Mouse (Mus musculus): ENCODE data around the gene Capn2.

DNA sequence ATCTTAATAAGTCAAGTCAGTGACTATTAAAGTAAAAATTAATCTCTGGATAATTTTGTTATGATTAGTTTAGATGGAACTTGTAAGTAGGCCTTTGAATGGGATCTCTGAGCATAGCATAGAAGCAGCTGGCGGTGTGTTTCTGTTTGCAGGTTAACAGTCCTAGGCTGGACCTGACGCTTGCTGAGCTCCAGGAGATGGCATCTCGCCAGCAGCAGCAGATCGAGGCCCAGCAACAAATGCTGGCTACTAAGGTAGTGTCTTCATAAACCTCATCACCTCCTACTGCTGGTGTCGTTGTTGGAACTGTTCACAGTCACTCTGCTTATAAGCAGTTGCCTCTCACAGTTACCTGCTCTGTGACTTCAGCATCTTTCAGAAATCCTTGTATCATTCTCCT, 80.7 kb downstream of the Capn2 start:
- TF ChIP-seq CTCF (IDR thresholded peaks at IDR 0.05; ENCODE audit: low read depth, low read length) (no peak), POLR2A (IDR thresholded peaks at IDR 0.05; ENCODE audit: borderline replicate concordance, low read depth, low read length) (no peak)

Data from bone marrow macrophage, adult 2 months (primary cell).